Comparison of ENCODE assay signal across 14 mouse cellular contexts in the genomic region with DNA sequence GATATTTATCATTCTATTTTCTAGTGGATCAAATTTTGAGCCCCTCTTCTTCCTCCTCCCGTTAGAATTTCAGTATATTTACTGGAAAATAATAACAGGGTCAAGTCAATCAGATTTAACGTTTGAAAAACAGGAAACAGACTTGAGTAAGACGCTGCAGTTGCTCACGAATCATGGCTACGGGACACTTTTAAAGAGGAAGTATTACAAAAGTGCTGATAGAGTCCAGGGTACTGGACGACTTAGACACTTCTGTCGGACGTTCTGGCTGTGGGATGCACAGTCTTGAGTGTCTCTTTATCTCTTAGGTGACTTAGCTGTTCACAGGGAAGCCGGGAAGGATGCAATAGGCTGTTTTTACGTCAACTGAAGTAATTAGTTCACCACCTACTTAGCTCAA.
A peak's percentile ranks its signal among the peaks of the same experiment; 100 is the strongest.
DNase-seq lines count a peak whose midpoint lies in the region; ATAC-seq and TF ChIP-seq lines count a peak whose summit lies in the region.
"Had no signal": no experiment of that assay in that cellular context is flagged by ENCODE, and none has a peak within 500 bp of the region (broad histone marks: within the 10 kb centered on the region; RNA-seq: fewer than 3 reads in every experiment).

No protein-coding gene starts in this region.

- H3K4me1 ChIP-seq in intestine, postnatal 0 days (replicated peaks; ENCODE audit: control insufficient read depth, insufficient read depth, low read length), result no peaks in the 10 kb centered on the region
- no peaks in the 10 kb centered on the region for H3K4me1 ChIP-seq in intestine, embryonic 15.5 days (replicated peaks)
- H3K4me1 ChIP-seq: stomach, embryonic 15.5 days had no signal

- H3K27me3 ChIP-seq in intestine, postnatal 0 days (replicated peaks; ENCODE audit: control insufficient read depth, insufficient read depth, low read length), result no peaks in the 10 kb centered on the region
- H3K27me3 ChIP-seq in intestine, embryonic 15.5 days (replicated peaks), result no peaks in the 10 kb centered on the region
- H3K27me3 ChIP-seq: embryonic facial prominence, embryonic 13.5 days; limb, embryonic 12.5 days; stomach, embryonic 15.5 days had no signal

- no peak for DNase-seq in gastrocnemius, adult 2 months
- no peak for DNase-seq in gastrocnemius, postnatal 36 days
- no peak for DNase-seq in retina, embryonic 14.5 days (ENCODE audit: low spot score)

- ATAC-seq in intestine, postnatal 0 days, result no peak
- no peak for ATAC-seq in intestine, embryonic 15.5 days
- peak; percentile 88 for ATAC-seq in granulocyte monocyte progenitor cell, adult 5-6 weeks (replicated peaks; ENCODE audit: poor library complexity, severe bottlenecking)
- peak; percentile 81 for ATAC-seq in megakaryocyte, adult 5-6 weeks (ENCODE audit: poor library complexity, severe bottlenecking)
- ATAC-seq in frontal cortex, adult (ENCODE audit: low TSS enrichment), result no peak

- H3K27ac ChIP-seq in gastrocnemius, adult 2 months, result no peak overlapping the region
- H3K27ac ChIP-seq in intestine, postnatal 0 days (ENCODE audit: low read depth, low read length), result no peak overlapping the region
- H3K27ac ChIP-seq in intestine, embryonic 15.5 days, result no peak overlapping the region
- H3K27ac ChIP-seq: embryonic facial prominence, embryonic 13.5 days; hindbrain, embryonic 14.5 days; kidney, postnatal 0 days; limb, embryonic 12.5 days; stomach, embryonic 15.5 days had no signal

- intact Hi-C loops in gastrocnemius, adult 2 months (cut with DNase I), result loop anchor here (5.0 kb wide), 1 partner anchor 989 kb away; no protein-coding TSS in a partner anchor
- intact Hi-C loops in gastrocnemius, postnatal 36 days (cut with DNase I), result loop anchor here (5.0 kb wide), 2 partner anchors 504 to 994 kb away; no protein-coding TSS in a partner anchor

- WGBS in intestine, postnatal 0 days, result 33% methylated on average over 10 of the region's 10 CpGs
- WGBS in intestine, embryonic 15.5 days, result 46% methylated on average over 10 of the region's 10 CpGs

- TF ChIP-seq CTCF in gastrocnemius, adult 2 months (IDR thresholded peaks at IDR 0.05), result no peak
- TF ChIP-seq CTCF in intestine, postnatal 0 days (IDR thresholded peaks at IDR 0.05; ENCODE audit: low read depth), result no peak

- no peaks in the 10 kb centered on the region for H3K9me3 ChIP-seq in intestine, postnatal 0 days (ENCODE audit: control insufficient read depth)
- no peaks in the 10 kb centered on the region for H3K9me3 ChIP-seq in intestine, embryonic 15.5 days
- H3K9me3 ChIP-seq: stomach, embryonic 15.5 days had no signal

- H3K9ac ChIP-seq in intestine, postnatal 0 days (ENCODE audit: low read depth, low read length), result no peak overlapping the region
- no peak overlapping the region for H3K9ac ChIP-seq in intestine, embryonic 15.5 days
- H3K9ac ChIP-seq: embryonic facial prominence, embryonic 13.5 days; hindbrain, embryonic 14.5 days; limb, embryonic 12.5 days; stomach, embryonic 15.5 days had no signal

- no peaks in the 10 kb centered on the region for H3K36me3 ChIP-seq in intestine, postnatal 0 days (ENCODE audit: control insufficient read depth, insufficient read depth)
- no peaks in the 10 kb centered on the region for H3K36me3 ChIP-seq in intestine, embryonic 15.5 days
- H3K36me3 ChIP-seq: embryonic facial prominence, embryonic 13.5 days; limb, embryonic 12.5 days; stomach, embryonic 15.5 days had no signal

- H3K4me3 ChIP-seq in gastrocnemius, adult 2 months, result peak overlapping the region; percentile 66
- H3K4me3 ChIP-seq in intestine, postnatal 0 days (ENCODE audit: low read depth, low read length), result no peak overlapping the region
- H3K4me3 ChIP-seq in intestine, embryonic 15.5 days (replicated peaks), result no peak overlapping the region
- H3K4me3 ChIP-seq: limb, embryonic 12.5 days; myocyte; stomach, embryonic 15.5 days had no signal

- H3K4me2 ChIP-seq in intestine, postnatal 0 days (replicated peaks; ENCODE audit: low read depth), result peak overlapping the region; percentile 61; the same call in 1 of the 2 replicates
- H3K4me2 ChIP-seq in intestine, embryonic 15.5 days (replicated peaks), result no peak overlapping the region

Comparison
In these comparisons a context has a peak if more than half of its experiments do, and no peak if none do; other contexts are left out.
1. ATAC-seq: peak in granulocyte monocyte progenitor cell, adult 5-6 weeks (single experiment) and megakaryocyte, adult 5-6 weeks (single experiment); none in intestine, postnatal 0 days (single experiment), intestine, embryonic 15.5 days (single experiment) and frontal cortex, adult (single experiment).